8 mouse cellular contexts compared by ENCODE assay signal in genomic region chr15:98954425-98955253, GRCm38 (mm10). TPM values are rescaled to one million over a fixed set of nuclear protein-coding genes. Genes with fewer than 3 reads are reported as not detected.
DNase-seq lines count a peak whose midpoint lies in the region; ATAC-seq lines count a peak whose summit lies in the region.

No protein-coding gene starts in this region.

- peak overlapping the region; percentile 91 for H3K4me3 ChIP-seq in forebrain, embryonic 10.5 days
- peak overlapping the region; percentile 84 for H3K4me3 ChIP-seq in neural tube, embryonic 14.5 days (ENCODE audit: low read depth, low read length)

- H3K4me2 ChIP-seq in neural tube, embryonic 14.5 days (ENCODE audit: low read depth, low read length), result peak overlapping the region; percentile 63

- no peaks in the 10 kb centered on the region for H3K9me3 ChIP-seq in forebrain, embryonic 10.5 days
- no peaks in the 10 kb centered on the region for H3K9me3 ChIP-seq in neural tube, embryonic 14.5 days (ENCODE audit: control insufficient read depth, low read length)

- peaks cover 40% of the 10 kb centered on the region for H3K4me1 ChIP-seq in forebrain, embryonic 10.5 days
- peaks cover 13% of the 10 kb centered on the region; the same call in 1 of the 2 replicates for H3K4me1 ChIP-seq in neural tube, embryonic 14.5 days (ENCODE audit: control insufficient read depth, insufficient read depth, low read length)

- 8% methylated on average over 14 of the region's 14 CpGs for WGBS in forebrain, embryonic 10.5 days
- 3% methylated on average over 14 of the region's 14 CpGs for WGBS in neural tube, embryonic 14.5 days

- ATAC-seq in neural tube, embryonic 14.5 days (ENCODE audit: low read depth), result peak; percentile 7; the same call in 1 of the 2 replicates

- peak overlapping the region; percentile 100 for H3K9ac ChIP-seq in neural tube, embryonic 14.5 days (replicated peaks; ENCODE audit: low read depth, low read length)

- peak overlapping the region; percentile 98 for H3K27ac ChIP-seq in forebrain, embryonic 10.5 days
- peak overlapping the region; percentile 99 for H3K27ac ChIP-seq in neural tube, embryonic 14.5 days (ENCODE audit: low read depth, low read length)

- no peaks in the 10 kb centered on the region for H3K27me3 ChIP-seq in forebrain, embryonic 10.5 days (ENCODE audit: poor library complexity, severe bottlenecking)
- no peaks in the 10 kb centered on the region for H3K27me3 ChIP-seq in neural tube, embryonic 14.5 days (ENCODE audit: control insufficient read depth, insufficient read depth, low read length)

- peaks cover 19% of the 10 kb centered on the region for H3K36me3 ChIP-seq in forebrain, embryonic 10.5 days (replicated peaks)
- peaks cover 5% of the 10 kb centered on the region; the same call in 1 of the 2 replicates for H3K36me3 ChIP-seq in neural tube, embryonic 14.5 days (ENCODE audit: control insufficient read depth, insufficient read depth, low read length)

- DNase-seq in heart, adult 18-20 months, result peak; percentile 42 to 50
- no peak for DNase-seq in heart, postnatal 4 days
- DNase-seq in Muller cell, postnatal 12 days (ENCODE audit: inconsistent ontology term), result peak; percentile 66
- DNase-seq in forebrain, embryonic 10.5 days (ENCODE audit: extremely low spot score, low spot score), result peak; percentile 53
- DNase-seq in layer of hippocampus, postnatal 14 days (ENCODE audit: low spot score in 2 of 2), result peak; percentile 59 to 65
- DNase-seq in natural killer cell, adult 2 months (ENCODE audit: low spot score in 2 of 2), result no peak
- DNase-seq in thymus, postnatal 36 days, result no peak

RNA-seq across cellular contexts. Expression of gene Tuba1a, which starts 1.1 kb away (rescaled TPM):
- total RNA-seq in heart, adult 18-20 months (2021), result 10 to 100 TPM; 63.6 to 78.8 TPM
- total RNA-seq in heart, postnatal 4 days (2021), result 100 to 1,000 TPM; 435 TPM
- polyA plus RNA-seq in forebrain, embryonic 10.5 days (2016; fragmentation: Nextera tagmentation; extraction: Ambion mirVana), result 2,769 and 3,107 TPM in 2 replicates
- total RNA-seq in layer of hippocampus, postnatal 14 days (2021), result 1,000 to 10,000 TPM; 2,120 to 2,322 TPM
- polyA plus RNA-seq in neural tube, embryonic 14.5 days (2014; fragmentation: Nextera tagmentation; extraction: Ambion mirVana), result 13,706 and 14,496 TPM in 2 replicates

RNA-seq across cellular contexts. Expression of gene Gm49450, which starts 1.3 kb away (rescaled TPM):
- not detected for total RNA-seq in heart, adult 18-20 months (2021)
- total RNA-seq in heart, postnatal 4 days (2021), result not detected
- polyA plus RNA-seq in forebrain, embryonic 10.5 days (2016; fragmentation: Nextera tagmentation; extraction: Ambion mirVana), result not detected in 2 replicates
- not detected for total RNA-seq in layer of hippocampus, postnatal 14 days (2021)
- not detected in 2 replicates for polyA plus RNA-seq in neural tube, embryonic 14.5 days (2014; fragmentation: Nextera tagmentation; extraction: Ambion mirVana)

RNA-seq across cellular contexts. Expression of gene Tuba1b, which starts 20.3 kb away (rescaled TPM):
- total RNA-seq in heart, adult 18-20 months (2021), result 100 to 1,000 TPM; 138 to 153 TPM
- 100 to 1,000 TPM; 873 to 889 TPM for total RNA-seq in heart, postnatal 4 days (2021)
- polyA plus RNA-seq in forebrain, embryonic 10.5 days (2016; fragmentation: Nextera tagmentation; extraction: Ambion mirVana), result 2,760 and 2,766 TPM in 2 replicates
- 100 to 1,000 TPM; 661 to 671 TPM for total RNA-seq in layer of hippocampus, postnatal 14 days (2021)
- polyA plus RNA-seq in neural tube, embryonic 14.5 days (2014; fragmentation: Nextera tagmentation; extraction: Ambion mirVana), result 1,186 and 1,301 TPM in 2 replicates

RNA-seq across cellular contexts. Expression of gene Lmbr1l, which starts 36.6 kb away (rescaled TPM):
- 1 to 10 TPM; 7.4 to 9.8 TPM for total RNA-seq in heart, adult 18-20 months (2021)
- 10 to 100 TPM; 14.1 to 15.9 TPM for total RNA-seq in heart, postnatal 4 days (2021)
- 23.9 and 25.3 TPM in 2 replicates for polyA plus RNA-seq in forebrain, embryonic 10.5 days (2016; fragmentation: Nextera tagmentation; extraction: Ambion mirVana)
- total RNA-seq in layer of hippocampus, postnatal 14 days (2021), result 10 to 100 TPM; 13.7 to 17.9 TPM
- polyA plus RNA-seq in neural tube, embryonic 14.5 days (2014; fragmentation: Nextera tagmentation; extraction: Ambion mirVana), result 7.3 and 10.5 TPM in 2 replicates

RNA-seq across cellular contexts. Expression of gene Dhh, which starts 56.3 kb away (rescaled TPM):
- 1 to 10 TPM in 1 of 2 experiments, under 1 TPM in 1; 0.87 to 1.8 TPM for total RNA-seq in heart, adult 18-20 months (2021)
- 1 to 10 TPM; 2.7 to 3.5 TPM for total RNA-seq in heart, postnatal 4 days (2021)
- 0.24 and 0.48 TPM in 2 replicates for polyA plus RNA-seq in forebrain, embryonic 10.5 days (2016; fragmentation: Nextera tagmentation; extraction: Ambion mirVana)
- under 1 TPM; 0.31 to 0.35 TPM for total RNA-seq in layer of hippocampus, postnatal 14 days (2021)
- polyA plus RNA-seq in neural tube, embryonic 14.5 days (2014; fragmentation: Nextera tagmentation; extraction: Ambion mirVana), result 0.32 and 2.0 TPM in 2 replicates

Comparison
In these comparisons a context has a peak if more than half of its experiments do, and no peak if none do; other contexts are left out.
1. DNase-seq: peak in heart, adult 18-20 months (2 of 2), Muller cell, postnatal 12 days (single experiment), forebrain, embryonic 10.5 days (single experiment) and layer of hippocampus, postnatal 14 days (2 of 2); none in heart, postnatal 4 days (single experiment), natural killer cell, adult 2 months (0 of 2) and thymus, postnatal 36 days (0 of 2).
2. RNA of gene Tuba1a, which starts 1.1 kb away (total RNA-seq): 2,120 to 2,322 TPM in layer of hippocampus, postnatal 14 days and 435 TPM in heart, postnatal 4 days; 63.6 to 78.8 TPM in heart, adult 18-20 months; every median in the first group is over 4 times any median in the second.
3. RNA of gene Tuba1b, which starts 20.3 kb away (total RNA-seq): 873 to 889 TPM in heart, postnatal 4 days and 661 to 671 TPM in layer of hippocampus, postnatal 14 days; 138 to 153 TPM in heart, adult 18-20 months; every median in the first group is over 4 times any median in the second.